Mouse (Mus musculus): ENCODE data around the gene Sik2. TPM values are rescaled to one million over a fixed set of nuclear protein-coding genes. Genes with fewer than 3 reads are reported as not detected.

Sik2 gene
- total RNA-seq, 1 experiment, result 10.0 TPM

GRCm38 (mm10) chr9:50922363-50923153 lies 86.3 kb downstream of the Sik2 start:
- no peak overlapping the region for H3K9ac ChIP-seq (ENCODE audit: insufficient read depth, low read depth, low read length, poor library complexity, severe bottlenecking)
- TF ChIP-seq CHD2 (IDR thresholded peaks at IDR 0.05; ENCODE audit: low read depth, low read length) (no peak), HCFC1 (IDR thresholded peaks at IDR 0.05; ENCODE audit: borderline replicate concordance, insufficient read depth, low read length) (no peak)
- no peak for DNase-seq (ENCODE audit: low read depth, low spot score)

DNA sequence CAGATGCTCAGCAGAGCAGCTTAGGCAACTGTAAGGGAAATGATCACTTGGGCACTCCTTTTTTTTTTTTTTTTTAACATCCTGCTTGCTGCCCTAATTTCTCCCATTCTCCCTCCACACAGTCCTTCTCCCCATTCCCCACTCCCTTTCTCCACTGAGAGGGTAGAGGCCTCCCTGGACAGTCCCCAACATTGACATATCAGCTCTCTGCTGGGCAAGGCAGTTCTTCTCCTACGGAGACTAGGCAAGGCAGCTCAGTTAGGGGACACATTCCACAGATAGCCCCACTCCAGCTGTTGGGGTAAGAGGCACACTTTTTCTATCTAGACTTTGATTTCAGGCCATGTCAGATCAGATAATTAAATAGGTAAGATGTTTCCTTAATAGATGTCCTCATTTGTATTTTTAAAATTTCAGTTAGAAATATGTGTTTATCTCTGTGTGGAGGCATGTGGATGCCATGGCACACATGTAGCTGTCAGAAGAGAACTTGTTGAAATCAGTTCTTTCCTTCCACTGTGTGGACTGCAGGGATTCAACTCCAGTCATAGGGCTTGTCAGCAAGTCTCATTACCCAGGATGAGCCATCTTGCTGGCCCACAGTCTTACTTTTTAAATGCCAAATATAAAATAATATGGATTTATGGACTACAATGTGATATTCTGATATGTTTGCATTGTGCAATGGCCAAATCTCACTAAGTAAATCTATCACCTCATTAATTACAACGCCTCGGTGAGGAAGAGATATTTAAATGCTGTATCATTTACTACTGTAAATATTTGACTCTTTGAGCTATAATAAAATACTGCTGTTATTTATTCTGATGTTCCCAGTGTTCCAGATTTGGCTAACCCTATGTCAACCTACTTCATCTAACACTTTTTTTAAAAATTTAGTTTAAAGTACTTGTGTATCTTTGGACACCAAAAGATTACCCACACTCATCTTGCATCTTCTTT lies 87.7 kb downstream of the Sik2 start:
- no peak overlapping the region for H3K9ac ChIP-seq (ENCODE audit: insufficient read depth, low read depth, low read length, poor library complexity, severe bottlenecking)
- in situ Hi-C loops (cut with MboI; ENCODE audit: low sequenced_read_pairs in 2 of 2, unreplicated experiment in 2 of 2), result no loop called here
- TF ChIP-seq ZNF384 (IDR thresholded peaks at IDR 0.05; ENCODE audit: low read depth, low read length), result no peak
- TF ChIP-seq HCFC1 (IDR thresholded peaks at IDR 0.05; ENCODE audit: borderline replicate concordance, insufficient read depth, low read length), result no peak
- no peak for TF ChIP-seq CHD2 (IDR thresholded peaks at IDR 0.05; ENCODE audit: low read depth, low read length)
- no peak for TF ChIP-seq MAFK (IDR thresholded peaks at IDR 0.05; ENCODE audit: insufficient read depth, low read depth, low read length)
- no peak for TF ChIP-seq ZC3H11A (IDR thresholded peaks at IDR 0.05; ENCODE audit: borderline replicate concordance, low read depth, low read length)
- H3K27ac ChIP-seq (ENCODE audit: insufficient read depth, low read depth, low read length, poor library complexity, severe bottlenecking), result no peak overlapping the region
- no peaks in the 10 kb centered on the region for H3K9me3 ChIP-seq (ENCODE audit: control insufficient read depth, insufficient read depth, low read depth, low read length)
- no peak for DNase-seq (ENCODE audit: low read depth, low spot score)
- H3K4me3 ChIP-seq (ENCODE audit: insufficient read depth in 1 of 2, low read depth in 1 of 2, low read length in 2 of 2, poor library complexity in 1 of 2, severe bottlenecking in 1 of 2), result no peak overlapping the region
- no peaks in the 10 kb centered on the region for H3K36me3 ChIP-seq (ENCODE audit: control insufficient read depth, insufficient read depth, low read length, poor library complexity, severe bottlenecking)
- no peaks in the 10 kb centered on the region for H3K4me1 ChIP-seq (ENCODE audit: control insufficient read depth in 2 of 2, insufficient read depth in 2 of 2, low read length in 2 of 2, poor library complexity in 1 of 2)

More at GRCm38 (mm10) chr9:50922363-50923153, 86.3 kb downstream of the Sik2 start:
- H3K4me3 ChIP-seq (ENCODE audit: insufficient read depth in 1 of 2, low read depth in 1 of 2, low read length in 2 of 2, poor library complexity in 1 of 2, severe bottlenecking in 1 of 2), result no peak overlapping the region
- no peaks in the 10 kb centered on the region for H3K9me3 ChIP-seq (ENCODE audit: control insufficient read depth, insufficient read depth, low read depth, low read length)
- H3K36me3 ChIP-seq (ENCODE audit: control insufficient read depth, insufficient read depth, low read length, poor library complexity, severe bottlenecking), result no peaks in the 10 kb centered on the region
- in situ Hi-C loops (cut with MboI; ENCODE audit: low sequenced_read_pairs in 2 of 2, unreplicated experiment in 2 of 2), result no loop called here
- no peaks in the 10 kb centered on the region for H3K4me1 ChIP-seq (ENCODE audit: control insufficient read depth in 2 of 2, insufficient read depth in 2 of 2, low read length in 2 of 2, poor library complexity in 1 of 2)
- H3K27ac ChIP-seq (ENCODE audit: insufficient read depth, low read depth, low read length, poor library complexity, severe bottlenecking), result no peak overlapping the region

GRCm38 (mm10) chr9:50919554-50919953 lies 89.3 kb downstream of the Sik2 start:
- in situ Hi-C loops (cut with MboI; ENCODE audit: low sequenced_read_pairs in 2 of 2, unreplicated experiment in 2 of 2), result no loop called here
- H3K27ac ChIP-seq (ENCODE audit: insufficient read depth, low read depth, low read length, poor library complexity, severe bottlenecking), result no peak overlapping the region
- no peak overlapping the region for H3K9ac ChIP-seq (ENCODE audit: insufficient read depth, low read depth, low read length, poor library complexity, severe bottlenecking)
- H3K4me3 ChIP-seq (ENCODE audit: insufficient read depth in 1 of 2, low read depth in 1 of 2, low read length in 2 of 2, poor library complexity in 1 of 2, severe bottlenecking in 1 of 2), result no peak overlapping the region
- TF ChIP-seq ZNF384 (IDR thresholded peaks at IDR 0.05; ENCODE audit: low read depth, low read length) (no peak), MAFK (IDR thresholded peaks at IDR 0.05; ENCODE audit: insufficient read depth, low read depth, low read length) (no peak), HCFC1 (IDR thresholded peaks at IDR 0.05; ENCODE audit: borderline replicate concordance, insufficient read depth, low read length) (no peak), ZC3H11A (IDR thresholded peaks at IDR 0.05; ENCODE audit: borderline replicate concordance, low read depth, low read length) (no peak), CHD2 (IDR thresholded peaks at IDR 0.05; ENCODE audit: low read depth, low read length) (no peak)
- no peaks in the 10 kb centered on the region for H3K4me1 ChIP-seq (ENCODE audit: control insufficient read depth in 2 of 2, insufficient read depth in 2 of 2, low read length in 2 of 2, poor library complexity in 1 of 2)
- no peak for DNase-seq (ENCODE audit: low read depth, low spot score)
- H3K36me3 ChIP-seq (ENCODE audit: control insufficient read depth, insufficient read depth, low read length, poor library complexity, severe bottlenecking), result no peaks in the 10 kb centered on the region
- H3K9me3 ChIP-seq (ENCODE audit: control insufficient read depth, insufficient read depth, low read depth, low read length), result no peaks in the 10 kb centered on the region

GRCm38 (mm10) chr9:50918131-50918530 lies 90.7 kb downstream of the Sik2 start:
- H3K36me3 ChIP-seq (ENCODE audit: control insufficient read depth, insufficient read depth, low read length, poor library complexity, severe bottlenecking), result no peaks in the 10 kb centered on the region
- H3K27ac ChIP-seq (ENCODE audit: insufficient read depth, low read depth, low read length, poor library complexity, severe bottlenecking), result no peak overlapping the region
- H3K4me1 ChIP-seq (ENCODE audit: control insufficient read depth in 2 of 2, insufficient read depth in 2 of 2, low read length in 2 of 2, poor library complexity in 1 of 2), result no peaks in the 10 kb centered on the region
- DNase-seq (ENCODE audit: low read depth, low spot score), result no peak
- no peak overlapping the region for H3K4me3 ChIP-seq (ENCODE audit: insufficient read depth in 1 of 2, low read depth in 1 of 2, low read length in 2 of 2, poor library complexity in 1 of 2, severe bottlenecking in 1 of 2)
- H3K9ac ChIP-seq (ENCODE audit: insufficient read depth, low read depth, low read length, poor library complexity, severe bottlenecking), result no peak overlapping the region
- in situ Hi-C loops (cut with MboI; ENCODE audit: low sequenced_read_pairs in 2 of 2, unreplicated experiment in 2 of 2), result no loop called here
- TF ChIP-seq CHD2 (IDR thresholded peaks at IDR 0.05; ENCODE audit: low read depth, low read length) (no peak), ZC3H11A (IDR thresholded peaks at IDR 0.05; ENCODE audit: borderline replicate concordance, low read depth, low read length) (no peak), HCFC1 (IDR thresholded peaks at IDR 0.05; ENCODE audit: borderline replicate concordance, insufficient read depth, low read length) (no peak), ZNF384 (IDR thresholded peaks at IDR 0.05; ENCODE audit: low read depth, low read length) (no peak), MAFK (IDR thresholded peaks at IDR 0.05; ENCODE audit: insufficient read depth, low read depth, low read length) (no peak)
- no peaks in the 10 kb centered on the region for H3K9me3 ChIP-seq (ENCODE audit: control insufficient read depth, insufficient read depth, low read depth, low read length)

Data from ES-E14 (cell line).